Mouse (Mus musculus) embryo, embryonic 10.5 days (tissue): ENCODE data around the gene Umad1.

Experiments
- DNase-seq: peaks from one replicate; pipeline ENCODE4 v3.0.0-alpha.2; 2015; ENCODE audit warnings: low spot score

Umad1 gene

DNA sequence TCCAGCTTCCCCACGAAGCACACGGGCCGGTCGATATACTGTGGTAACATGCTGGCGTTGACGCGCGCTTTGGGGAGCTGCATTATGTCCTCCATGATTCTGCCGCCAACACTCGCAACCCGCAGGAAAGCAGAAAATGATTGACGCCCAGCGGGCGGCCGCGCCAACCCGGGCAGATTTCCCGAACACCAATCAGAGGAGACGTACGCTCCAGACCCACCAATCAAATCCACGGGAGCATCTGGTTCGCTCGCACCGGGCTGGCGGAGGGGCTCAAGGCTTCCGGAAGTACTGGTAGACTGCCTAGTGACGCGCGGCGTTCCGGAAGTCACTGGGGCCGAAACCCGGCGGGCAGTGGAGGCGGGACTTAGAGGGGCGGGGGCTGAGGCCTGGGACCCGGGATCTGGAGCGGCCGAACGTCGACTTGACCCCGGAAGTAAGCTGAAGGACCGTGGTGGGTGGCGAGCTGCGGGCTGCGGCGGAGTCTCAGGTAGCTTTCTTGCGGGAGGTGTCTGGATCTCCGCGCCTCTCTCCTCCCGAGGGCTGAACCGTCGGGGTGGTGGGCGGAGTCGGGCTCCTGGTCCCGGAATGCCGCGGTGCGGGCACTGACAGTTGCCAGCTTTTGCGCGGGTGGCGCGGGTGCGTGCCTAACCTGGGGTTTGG lies at the start of gene Umad1, which contains the start of the genes Rpa3 and Gm45062:
Gene Umad1 (plus strand): TSS at position 285 of the 663 bp plus-strand sequence.
Gene Rpa3 (minus strand): TSS at position 170 of the 663 bp plus-strand sequence.
Gene Gm45062 (plus strand): TSS at position 447 of the 663 bp plus-strand sequence.
- DNase-seq, result peak; percentile 98

DNA sequence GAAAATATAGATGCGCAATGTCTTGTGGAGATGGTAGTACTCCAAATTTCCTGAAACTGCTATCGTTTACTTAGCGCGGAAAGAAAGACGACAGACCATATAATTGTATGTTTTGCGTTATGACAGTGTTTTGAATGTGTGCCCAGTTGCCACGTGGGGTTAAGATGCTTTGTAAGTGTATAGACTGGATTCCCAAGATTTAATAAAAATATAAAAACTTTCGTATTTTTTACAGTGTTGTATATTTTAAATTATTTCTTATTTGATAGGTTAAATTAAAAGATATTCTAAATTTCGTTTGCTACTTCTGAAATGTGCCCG lies 49.3 kb upstream of the Umad1 start:
- no peak for DNase-seq

DNA sequence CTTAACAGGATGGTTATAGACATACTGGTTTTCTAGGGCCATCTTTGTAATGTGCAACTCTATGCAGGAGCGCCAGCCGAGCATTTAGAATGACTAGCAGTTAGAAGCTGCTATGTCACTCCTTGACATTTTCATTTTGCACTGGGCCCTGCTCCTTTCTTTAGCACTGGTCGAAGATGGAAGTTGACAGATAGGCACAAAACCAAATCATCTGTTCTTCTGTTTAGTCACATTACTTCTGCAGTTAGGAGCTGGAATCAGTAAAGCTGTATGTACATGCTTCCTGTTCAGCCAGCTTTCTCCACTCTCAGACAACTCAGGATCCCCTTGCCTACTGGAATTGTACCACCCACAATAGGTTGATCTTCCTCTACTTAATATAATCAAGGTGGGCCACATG lies 48.4 kb upstream of the Umad1 start:
- peak; percentile 12 for DNase-seq

DNA sequence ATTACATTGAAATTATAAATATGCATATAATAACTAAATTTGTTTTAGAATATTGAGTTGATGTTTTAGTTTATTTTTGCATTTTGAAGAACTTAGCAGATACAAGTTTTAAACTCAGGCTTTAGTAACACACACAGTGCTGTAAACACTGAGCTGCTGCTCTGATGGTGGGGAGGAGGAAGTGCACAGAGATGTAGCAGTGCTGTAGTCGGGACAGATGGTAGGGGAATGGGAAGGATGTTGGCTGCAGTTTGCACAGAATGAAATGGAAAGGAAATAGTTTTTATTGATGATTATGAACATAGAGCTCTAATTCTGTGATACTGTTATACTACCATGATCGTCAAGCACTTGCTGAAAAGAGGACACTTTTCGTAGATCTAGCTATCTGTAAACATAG lies 32.1 kb upstream of the Umad1 start:
- DNase-seq, result no peak

DNA sequence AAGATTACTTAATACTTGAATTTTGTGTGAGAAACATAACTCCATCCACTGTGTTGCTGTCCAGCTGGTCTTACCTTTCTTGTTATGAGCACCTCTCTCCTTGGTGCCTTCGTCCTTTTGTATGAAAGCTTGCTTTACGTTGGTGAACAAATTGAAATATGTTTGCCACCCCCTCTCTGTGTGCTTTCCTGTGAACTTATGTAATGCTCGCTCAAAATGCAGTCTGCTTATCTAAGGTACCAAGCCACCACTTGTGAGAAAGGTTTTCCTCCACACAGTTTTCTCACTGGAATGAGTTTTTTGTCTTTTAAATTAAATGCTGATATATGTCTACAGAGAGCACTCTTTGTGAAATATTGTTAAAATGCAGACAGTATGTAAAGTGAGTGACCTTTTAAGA lies 30.5 kb upstream of the Umad1 start:
- no peak for DNase-seq

DNA sequence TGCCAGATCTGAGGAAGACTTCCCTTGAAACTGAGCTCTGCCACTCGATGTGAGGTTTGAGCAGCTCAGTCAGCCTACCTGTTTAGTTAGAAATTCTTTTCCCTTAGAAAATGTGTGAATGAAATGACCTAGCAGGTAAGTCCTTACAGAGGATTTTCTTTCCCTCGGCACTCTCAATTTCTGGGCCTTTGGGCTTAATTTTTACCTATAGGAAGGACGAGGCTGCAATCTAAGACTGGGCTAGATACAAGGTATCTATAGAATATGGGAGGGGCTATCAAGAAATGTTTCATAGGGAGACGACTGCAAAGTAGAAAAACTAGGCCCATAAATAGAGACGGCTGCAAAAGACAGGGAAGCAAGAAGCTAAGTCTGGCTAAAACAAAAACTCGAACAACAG lies 772 bp upstream of the Umad1 start:
- no peak for DNase-seq

DNA sequence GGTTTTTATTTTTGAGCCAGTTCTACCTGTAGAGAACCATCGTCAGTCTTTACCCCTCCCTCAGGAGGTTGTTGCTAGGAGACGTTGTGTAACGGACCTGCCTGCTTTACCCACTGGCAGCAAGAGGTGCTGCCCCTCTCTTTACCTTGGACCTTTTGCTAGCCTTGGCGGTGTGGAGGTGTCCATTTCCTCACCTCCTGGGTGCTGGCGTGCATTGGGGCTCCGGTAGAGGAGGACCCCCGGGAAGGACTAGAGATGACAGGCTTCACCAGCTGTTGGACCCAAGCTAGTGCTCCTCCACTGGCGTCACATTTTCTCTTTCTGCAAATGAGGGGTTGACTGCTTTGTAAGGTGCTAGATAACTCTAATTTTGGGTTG lies 568 bp downstream of the Umad1 start:
- DNase-seq, result no peak

DNA sequence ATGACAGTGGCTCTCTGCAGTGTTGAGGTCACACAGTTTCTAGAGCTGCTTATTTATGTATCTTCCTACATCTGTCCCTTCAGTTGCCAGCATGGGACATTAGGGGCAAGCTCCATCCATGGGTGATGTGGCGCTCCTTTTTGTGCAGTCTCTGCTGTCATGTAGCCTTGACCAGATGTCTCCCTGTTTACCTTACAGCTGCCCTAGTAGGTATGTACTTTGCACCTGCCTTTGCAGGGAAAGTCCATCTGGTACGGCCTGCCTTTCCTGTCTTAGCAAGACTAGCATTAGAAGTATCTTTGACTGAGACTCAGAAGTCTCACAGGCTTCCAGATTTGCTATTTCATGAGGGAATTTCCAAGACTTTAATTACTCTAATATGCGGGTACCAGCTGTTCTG lies 12.0 kb downstream of the Umad1 start:
- DNase-seq, result no peak

DNA sequence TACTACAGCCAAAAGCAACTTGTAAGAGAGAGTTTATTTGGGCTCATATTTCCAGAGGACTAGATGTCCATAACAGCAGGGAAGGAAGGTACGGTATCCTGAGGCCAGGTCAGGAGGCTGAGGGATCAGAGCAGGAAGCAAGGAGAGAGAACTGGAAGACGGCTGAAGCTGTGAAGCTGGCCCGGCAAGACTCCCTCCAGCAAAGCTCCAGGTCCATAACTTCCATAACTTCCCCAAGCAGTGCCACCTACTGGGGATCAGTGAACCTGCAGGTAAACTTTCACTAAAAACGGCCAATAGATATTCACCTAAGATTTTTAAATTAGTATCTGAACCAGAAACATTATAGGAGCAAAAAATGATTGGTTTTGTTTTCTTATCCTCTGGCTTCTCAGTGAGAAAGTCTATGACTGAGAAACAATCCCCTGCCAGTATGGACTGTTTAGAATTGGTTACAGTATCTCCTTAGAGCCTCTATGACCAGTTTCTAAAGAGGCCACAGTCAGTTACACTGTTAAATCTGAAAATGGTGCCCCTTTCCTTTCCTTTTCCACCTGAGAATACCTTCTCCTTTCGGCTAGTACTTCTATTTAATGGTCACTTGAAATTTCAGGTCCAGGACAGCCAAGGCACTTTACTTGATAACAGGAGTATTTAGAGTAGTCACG lies 15.4 kb downstream of the Umad1 start:
- DNase-seq, result peak; percentile 72

DNA sequence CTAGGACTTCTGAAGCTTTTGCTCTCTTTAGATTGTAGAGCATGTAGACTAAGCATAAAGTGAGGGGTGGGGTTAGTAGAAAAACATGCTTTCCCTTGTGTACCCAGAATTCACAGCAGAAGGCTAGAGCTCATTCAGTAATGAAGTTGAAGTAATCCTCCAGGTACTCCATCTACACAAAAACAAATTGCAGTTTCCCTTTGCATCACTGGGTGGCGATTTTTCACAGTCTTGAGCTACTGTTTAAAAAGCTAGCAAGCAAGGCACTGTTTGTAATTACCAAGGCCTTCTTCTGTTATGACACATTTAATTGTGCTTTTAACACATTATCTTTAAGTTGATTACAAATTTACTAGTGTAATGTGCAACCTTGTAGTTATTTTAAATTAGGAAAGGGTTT lies 16.0 kb downstream of the Umad1 start:
- peak; percentile 67 for DNase-seq

DNA sequence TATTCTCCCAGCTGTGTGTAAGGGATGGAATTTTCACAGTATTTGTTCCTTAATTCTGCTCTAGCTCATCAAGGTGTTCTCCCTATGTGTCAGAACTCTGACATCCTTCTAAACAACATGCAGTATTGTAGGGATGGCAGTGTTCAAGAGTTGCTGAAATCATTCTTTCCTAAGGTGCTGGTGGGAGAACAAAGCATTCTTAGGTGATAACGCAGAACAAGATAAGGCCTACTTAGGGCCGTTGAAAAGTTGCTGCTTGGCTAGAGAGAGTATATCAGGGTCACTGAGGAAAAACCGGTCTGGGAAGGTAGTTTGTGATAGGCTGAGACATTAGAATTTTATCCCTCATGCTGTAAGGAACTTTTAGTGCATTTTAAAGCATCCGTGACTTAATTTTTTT lies 17.3 kb downstream of the Umad1 start:
- no peak for DNase-seq

DNA sequence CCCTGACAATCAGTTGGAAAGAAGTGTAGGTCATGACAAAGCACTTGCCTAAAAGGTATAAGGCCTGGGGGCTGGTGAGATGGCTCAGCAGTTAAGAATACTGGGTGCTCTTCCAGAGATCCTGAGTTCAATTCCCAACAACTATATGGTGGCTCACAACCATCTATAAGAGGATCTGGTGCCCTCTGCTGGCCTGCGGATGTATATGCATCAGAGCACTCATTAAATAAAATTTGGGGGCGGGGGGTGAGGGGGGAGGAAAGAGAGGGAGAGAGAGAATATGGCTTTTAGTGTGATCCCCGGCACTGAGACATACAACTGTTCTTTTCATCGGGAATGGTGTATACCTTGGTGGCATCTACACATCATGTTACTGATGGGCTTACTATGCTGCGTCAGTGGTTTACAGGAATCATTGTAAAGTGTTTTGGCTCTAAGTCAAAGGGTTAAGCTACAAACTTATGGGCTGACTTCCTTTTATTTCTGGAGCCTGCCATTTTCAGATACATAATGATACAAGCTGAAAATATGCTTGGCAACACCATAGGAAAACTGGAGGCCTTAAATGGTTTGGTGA lies 19.4 kb downstream of the Umad1 start:
- peak; percentile 27 for DNase-seq

DNA sequence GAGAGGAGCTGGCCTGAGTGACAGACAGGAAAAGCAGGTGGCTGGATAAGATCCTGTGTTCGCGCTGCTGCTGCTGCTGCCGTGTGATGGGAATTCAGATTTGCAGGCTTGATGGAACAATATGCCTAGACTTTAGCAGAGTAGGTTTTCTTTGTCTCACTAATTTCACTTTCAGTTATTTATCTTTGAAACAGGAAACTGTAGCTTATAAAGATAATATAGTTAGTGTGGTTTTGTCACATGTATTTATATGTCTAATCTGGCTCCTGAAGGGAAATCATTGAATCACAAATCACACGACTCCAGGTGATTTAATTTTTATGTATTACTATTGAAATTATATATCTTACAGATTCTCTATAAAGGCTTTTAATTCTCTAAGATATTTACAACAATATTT lies 24.2 kb downstream of the Umad1 start:
- DNase-seq, result no peak

DNA sequence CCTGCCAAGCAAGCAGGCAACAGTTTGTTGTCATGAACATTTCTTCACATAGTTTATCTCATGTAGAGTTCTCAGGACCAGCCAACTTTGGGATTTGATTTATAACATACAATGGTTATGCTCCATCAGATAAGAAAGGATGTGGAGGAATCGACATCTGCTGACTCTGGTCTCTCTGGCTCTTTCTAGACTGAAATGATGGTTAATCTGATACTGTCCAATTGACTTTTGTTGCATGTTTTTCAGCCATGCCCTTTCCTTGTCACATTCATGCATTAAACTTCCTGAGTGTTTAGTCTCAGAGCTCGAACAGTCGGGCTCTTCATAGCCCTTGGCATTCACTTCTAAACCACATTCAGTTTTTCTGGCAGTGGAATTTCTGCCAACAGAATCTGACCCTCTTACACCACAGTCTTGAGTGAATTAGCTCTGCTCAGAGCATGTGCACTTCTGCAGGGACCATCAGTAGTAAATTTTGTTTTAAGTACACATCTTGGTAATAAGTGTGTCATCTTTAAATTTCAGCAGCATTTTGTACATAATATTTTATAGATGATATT lies 26.4 kb downstream of the Umad1 start:
- DNase-seq, result no peak

DNA sequence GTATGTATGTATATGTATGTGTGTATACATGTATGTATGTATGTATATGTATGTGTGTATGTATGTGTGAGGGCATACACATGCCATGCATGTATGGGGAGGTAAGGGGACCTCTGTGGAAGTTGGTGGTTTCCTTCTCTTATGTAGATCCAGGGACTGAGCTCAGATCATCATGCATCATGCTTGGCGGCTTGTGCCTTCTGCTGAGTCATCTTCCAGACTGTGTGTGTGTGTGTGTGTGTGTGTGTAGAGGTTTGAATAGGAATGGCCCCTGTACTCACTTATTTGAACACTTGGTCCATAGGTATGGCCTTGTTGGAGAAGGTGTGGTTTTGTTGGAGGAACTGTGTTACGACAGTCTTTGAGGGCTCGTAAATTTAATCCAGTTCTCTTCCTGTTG lies 27.1 kb downstream of the Umad1 start:
- no peak for DNase-seq

DNA sequence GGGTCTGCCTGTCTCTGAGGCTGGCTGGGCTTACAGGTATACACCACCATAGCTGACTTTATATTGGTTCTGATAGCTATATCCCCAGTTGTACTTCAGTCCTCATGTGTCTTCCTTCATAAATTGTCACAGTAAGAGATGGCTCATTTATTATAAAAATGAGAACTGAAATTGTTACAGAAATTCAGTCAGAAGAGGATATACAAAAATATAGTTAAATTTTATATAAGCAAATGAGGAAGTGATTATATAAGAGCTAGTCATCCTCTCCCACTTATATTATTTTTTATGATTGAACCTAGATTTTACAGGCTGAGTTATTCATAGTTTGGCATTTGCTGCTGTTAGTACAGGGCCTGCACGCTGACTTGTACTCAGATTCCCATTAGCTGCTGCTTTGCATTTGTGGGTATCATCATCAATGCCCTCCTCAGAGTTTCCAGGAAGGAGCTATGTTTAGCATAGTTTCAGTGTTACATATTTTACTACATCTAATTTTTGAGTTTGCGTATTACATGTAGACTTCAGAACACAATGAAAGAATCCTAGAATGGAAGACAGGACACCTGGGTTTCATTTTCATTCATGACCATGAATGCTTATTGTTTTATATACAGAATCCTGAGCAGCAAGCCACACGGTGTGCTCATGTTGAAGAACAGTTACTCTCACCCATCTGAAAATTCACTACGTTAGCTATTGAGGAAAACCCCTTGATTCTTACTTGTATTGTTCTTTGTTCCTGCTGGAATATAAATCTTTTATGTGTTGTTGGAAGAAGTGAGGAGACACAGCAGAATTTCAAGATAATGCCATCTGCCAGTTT lies 29.9 kb downstream of the Umad1 start:
- no peak for DNase-seq

DNA sequence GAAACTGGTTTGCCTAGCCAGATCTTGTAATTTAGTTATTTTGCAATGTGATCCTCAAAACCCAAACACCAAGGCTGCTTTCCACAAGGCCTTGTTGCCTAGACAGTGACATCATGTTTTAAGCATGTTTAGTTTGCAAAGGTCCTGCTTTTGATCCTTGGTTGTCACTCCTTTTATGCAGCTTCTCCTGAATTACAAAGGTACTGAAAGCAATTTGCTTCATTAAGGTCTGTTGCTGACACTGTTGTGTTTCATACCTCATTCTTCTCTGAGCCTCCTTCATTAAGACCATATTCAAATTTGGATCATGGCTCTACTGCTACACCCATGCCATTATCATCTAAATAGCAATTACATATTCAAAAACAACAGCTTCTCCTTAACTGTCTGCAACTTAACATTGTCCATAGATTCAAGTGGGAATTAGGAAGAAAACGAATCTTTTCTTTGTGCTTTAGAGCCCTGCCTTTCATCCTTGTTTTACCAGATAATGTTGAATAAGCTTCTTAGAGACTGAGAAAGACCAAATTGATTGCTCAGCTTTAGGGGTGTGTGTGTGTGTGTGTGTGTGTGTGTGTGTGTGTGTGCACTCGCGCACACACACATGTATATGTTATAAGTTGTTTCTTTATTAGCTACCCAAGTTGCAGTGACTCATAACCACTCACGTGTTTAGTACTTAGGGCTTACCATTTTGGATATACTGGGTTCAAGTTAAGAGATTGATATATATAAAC lies 35.1 kb downstream of the Umad1 start:
- DNase-seq, result peak; percentile 8

DNA sequence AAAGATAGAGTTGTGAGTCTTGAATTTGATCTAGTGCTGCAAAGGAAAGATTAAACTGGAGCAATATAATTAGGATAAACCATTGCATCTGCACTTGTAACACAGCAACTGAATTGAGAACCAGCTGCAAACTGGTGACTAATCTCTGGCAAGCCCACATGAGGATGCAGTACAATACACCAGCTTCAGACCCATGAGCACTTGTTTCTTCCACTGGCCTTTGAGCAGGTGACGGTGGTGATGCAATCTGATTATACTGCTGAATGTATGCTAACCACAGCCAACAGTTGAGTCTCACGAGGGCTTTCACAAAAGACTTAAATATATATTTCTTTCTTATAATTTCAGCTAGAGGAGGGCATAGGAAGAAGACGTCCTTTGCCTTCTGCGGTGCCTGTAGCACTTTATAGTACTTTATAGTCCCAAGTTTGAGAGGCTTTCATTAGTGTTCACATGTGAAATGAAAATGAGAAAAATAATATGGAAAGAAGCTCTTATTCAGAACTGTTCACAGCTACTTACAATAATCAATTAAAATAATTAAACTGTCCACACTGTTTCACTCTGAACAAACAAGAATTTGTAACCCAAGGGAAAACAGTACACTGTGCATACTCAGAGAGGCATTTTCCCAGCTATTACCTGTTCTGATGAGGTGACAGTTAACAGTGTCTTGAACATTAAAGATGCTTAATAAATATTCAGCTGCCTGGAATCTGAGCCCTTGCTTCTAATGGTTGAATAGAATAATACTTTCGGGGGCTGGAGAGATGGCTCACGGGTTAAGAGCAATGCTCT lies 40.2 kb downstream of the Umad1 start:
- no peak for DNase-seq

DNA sequence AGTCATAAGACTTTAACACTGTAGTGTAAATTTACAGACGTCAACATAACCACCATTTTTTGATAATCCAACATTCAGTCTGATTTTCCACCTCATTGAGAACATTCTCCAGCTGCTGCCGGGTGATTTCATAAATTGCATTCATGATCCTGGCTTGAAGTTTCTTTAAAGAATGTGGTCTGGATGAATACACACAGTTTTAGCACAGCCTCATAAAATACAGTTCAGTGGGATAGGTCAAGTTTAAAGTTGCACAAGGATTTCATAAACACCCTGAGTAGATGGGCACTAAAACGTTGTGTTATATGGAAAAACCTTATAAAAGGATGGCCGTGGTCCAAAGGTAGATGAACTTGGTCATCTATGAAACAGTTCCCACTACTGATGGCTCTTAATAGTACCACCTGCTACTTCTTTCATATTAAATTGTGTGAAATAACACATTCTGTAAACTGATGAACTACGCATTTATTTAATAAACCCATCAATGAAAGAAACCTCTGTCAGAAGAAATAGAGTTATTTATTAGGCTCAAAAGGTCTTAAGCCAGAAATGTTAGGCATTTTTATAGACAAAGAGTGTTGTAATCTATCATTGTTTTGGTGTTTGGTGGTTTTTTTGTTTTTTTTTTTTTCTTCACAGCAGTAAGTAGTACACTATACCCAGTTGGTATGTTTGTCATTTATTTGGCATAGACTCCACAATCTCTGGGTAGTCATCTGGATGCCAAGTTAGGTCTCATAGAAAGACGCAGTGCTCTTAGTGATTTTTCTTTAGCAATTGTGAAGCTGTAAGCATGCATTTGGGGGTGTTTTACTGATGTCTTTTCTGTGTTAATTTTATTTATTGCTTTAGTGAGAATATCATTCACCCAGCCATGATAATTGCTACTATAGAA lies 49.0 kb downstream of the Umad1 start:
- DNase-seq, result no peak

DNA sequence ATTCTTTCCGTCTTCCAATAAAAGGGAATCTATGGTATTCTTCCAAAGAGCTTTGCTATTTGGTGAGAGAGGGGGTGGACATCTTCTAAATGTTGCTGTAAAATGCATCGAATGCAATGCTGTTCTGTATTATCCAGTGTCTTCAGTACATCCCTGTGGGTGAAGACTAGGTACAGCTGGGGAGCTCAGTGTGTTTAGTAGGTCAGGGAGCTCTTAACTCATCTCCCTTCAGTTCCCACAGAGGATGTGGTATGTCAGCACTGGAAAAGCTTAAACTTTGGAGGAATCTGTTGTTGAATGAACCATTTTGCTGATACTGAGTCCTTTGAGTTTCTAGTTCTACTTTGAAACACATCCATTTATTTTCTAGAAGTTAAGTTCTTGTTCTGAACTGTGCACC lies 53.5 kb downstream of the Umad1 start:
- DNase-seq, result no peak
